Mouse (Mus musculus) cerebellum, adult 2 months (tissue): ENCODE results near the gene Ptgis. TPM values are rescaled to one million over a fixed set of nuclear protein-coding genes. Genes with fewer than 3 reads are reported as not detected.
"Not testable (repeated sequence)": the region's sequence is repeated elsewhere in the genome, so short reads cannot be mapped to it uniquely, and the experiment has no call there.

Source experiments
- DNase-seq, 2 experiments: peaks; one replicate each; pipeline ENCODE4 v3.0.0; 2021
- H3K27ac ChIP-seq: fragments of 200-500 bp; 2 replicates; pipeline ENCODE4 v1.5.1; 2012; ENCODE audit warnings: low read length, control low read depth, inconsistent platforms; ENCODE audit not compliant: insufficient read depth
- H3K27me3 ChIP-seq: fragments of 200-500 bp; 2 replicates; pipeline ENCODE4 v1.6.1; 2012; ENCODE audit warnings: inconsistent platforms, mild to moderate bottlenecking, low read length, moderate library complexity; ENCODE audit not compliant: control insufficient read depth, insufficient read depth
- H3K4me1 ChIP-seq: fragments of 200-500 bp; 2 replicates; pipeline ENCODE4 v1.6.1; 2011; ENCODE audit warnings: low read length; ENCODE audit not compliant: control insufficient read depth, insufficient read depth
- H3K4me3 ChIP-seq: fragments of 200-500 bp; replicated peaks from 2 replicates; pipeline ENCODE3; 2011; ENCODE audit warnings: mild to moderate bottlenecking, low read depth, low read length, control low read depth; ENCODE audit not compliant: insufficient read depth
- CTCF ChIP-seq: fragments of 200-500 bp; IDR thresholded peaks from 2 replicates; pipeline ENCODE4 v1.5.1; 2011; ENCODE audit warnings: low read depth, mild to moderate bottlenecking, control low read depth, low read length, moderate library complexity, borderline replicate concordance; ENCODE audit not compliant: insufficient read depth
- POLR2A ChIP-seq: fragments of 200-500 bp; IDR thresholded peaks from 2 replicates; pipeline ENCODE4 v1.6.1; 2011; ENCODE audit warnings: low read length, control low read depth, borderline replicate concordance; ENCODE audit not compliant: insufficient read depth
- WGBS: fragments of 180-500 bp; shearing (Covaris S2); methylation state at CpG from one replicate; pipeline ENCODE4 v1.1.7; 2018; 5-methylcytosine and 5-hydroxymethylcytosine counted together
- polyA plus RNA-seq: library from polyadenylated mRNA; depleted of rRNA; stranded (reverse); fragments of >200 nt; gene quantifications from 2 replicates; pipeline ENCODE4 v1.2.3, GENCODE M21; 2012

Gene Ptgis
- polyA plus RNA-seq, 1 experiment = 2.0 TPM

DNA sequence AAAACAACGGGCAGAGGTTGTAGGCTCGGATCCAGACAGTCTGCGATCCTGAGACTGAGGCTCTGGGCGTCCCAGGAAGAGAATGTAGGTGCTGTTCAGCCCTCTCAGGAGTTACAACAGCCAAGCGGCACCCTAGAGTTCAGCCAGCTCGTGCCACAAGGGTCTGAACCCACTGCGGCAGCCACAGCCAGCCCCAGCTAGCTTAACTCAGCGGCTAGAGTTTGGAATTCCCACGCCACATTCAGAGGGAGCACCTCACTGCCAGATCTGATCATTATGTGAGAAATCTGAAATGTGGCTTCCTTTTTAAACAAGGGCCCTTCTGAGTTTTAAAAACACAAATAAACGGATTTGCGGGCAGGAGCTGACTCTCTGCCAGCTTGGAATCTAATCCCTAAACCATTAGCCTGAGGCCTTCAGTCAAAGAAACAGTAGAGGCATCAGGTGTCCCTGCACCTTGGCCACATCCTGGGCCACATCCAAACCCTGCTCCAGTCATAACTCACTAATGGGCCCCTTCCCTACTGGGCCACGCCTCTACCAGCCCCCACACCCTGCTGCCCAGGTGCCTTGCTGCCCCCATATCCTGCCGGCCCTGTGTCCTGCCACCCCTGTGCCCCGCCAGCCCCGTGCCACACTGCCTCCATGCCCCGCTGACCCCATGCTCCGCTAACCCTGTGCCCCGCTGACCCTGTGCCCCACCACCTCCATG, 34.3 kb downstream of the Ptgis start:
- no peak for DNase-seq
- H3K4me1 ChIP-seq = peaks cover 10% of the 10 kb centered on the region
- TF ChIP-seq CTCF (no peak), POLR2A (no peak)
- no peak overlapping the region for H3K4me3 ChIP-seq
- H3K27ac ChIP-seq = no peak overlapping the region
- no peaks in the 10 kb centered on the region for H3K27me3 ChIP-seq
- WGBS = 87% methylated on average over 18 of the region's 18 CpGs

GRCm38 (mm10) chr2:167204686-167205085, 35.7 kb downstream of the Ptgis start:
- H3K4me1 ChIP-seq, DNase-seq, H3K27ac ChIP-seq, H3K4me3 ChIP-seq, H3K27me3 ChIP-seq: not testable (repeated sequence)
- WGBS = 89% methylated on average over 5 of the region's 5 CpGs

- TF ChIP-seq CTCF (no peak; the same call in 1 of the 2 replicates), POLR2A (no peak)
- DNase-seq = no peak
- WGBS = 81% methylated on average over 7 of the region's 7 CpGs
These were observed 36.8 kb downstream of the Ptgis start for GRCm38 (mm10) chr2:167203505-167204166.

GRCm38 (mm10) chr2:167201463-167202291, 38.7 kb downstream of the Ptgis start:
- no peak for TF ChIP-seq CTCF
- TF ChIP-seq POLR2A = no peak
- Histone ChIP-seq H3K4me1 (no peaks in the 10 kb centered on the region; the same call in 1 of the 2 replicates), H3K27me3 (no peaks in the 10 kb centered on the region; the same call in 1 of the 2 replicates), H3K4me3 (no peak overlapping the region), H3K27ac (no peak overlapping the region)
- DNase-seq = no peak
- WGBS = 33% methylated on average over 16 of the region's 16 CpGs

More at GRCm38 (mm10) chr2:167203505-167204166, 36.8 kb downstream of the Ptgis start:
- Histone ChIP-seq H3K27me3 (no peaks in the 10 kb centered on the region), H3K4me3 (no peak overlapping the region), H3K4me1 (no peaks in the 10 kb centered on the region; the same call in 1 of the 2 replicates), H3K27ac (no peak overlapping the region)

GRCm38 (mm10) chr2:167198660-167199427, 41.6 kb downstream of the Ptgis start:
- Histone ChIP-seq H3K27me3 (no peaks in the 10 kb centered on the region; the same call in 1 of the 2 replicates), H3K4me1 (no peaks in the 10 kb centered on the region; the same call in 1 of the 2 replicates), H3K27ac (no peak overlapping the region), H3K4me3 (no peak overlapping the region)
- TF ChIP-seq CTCF = no peak
- no peak for TF ChIP-seq POLR2A
- 54% methylated on average over 13 of the region's 13 CpGs for WGBS
- DNase-seq = no peak

- Histone ChIP-seq H3K27ac (no peak overlapping the region), H3K4me1 (peaks cover 4% of the 10 kb centered on the region), H3K27me3 (no peaks in the 10 kb centered on the region; the same call in 1 of the 2 replicates), H3K4me3 (no peak overlapping the region)
- DNase-seq = no peak
- no peak for TF ChIP-seq CTCF
- TF ChIP-seq POLR2A = no peak
- 89% methylated on average over 3 of the region's 3 CpGs for WGBS
These were observed 47.0 kb downstream of the Ptgis start for GRCm38 (mm10) chr2:167193361-167193760.

- 0 out of 2 replicates have a peak, but pooled peaks have one; percentile 10 for TF ChIP-seq POLR2A
- TF ChIP-seq CTCF = peak; percentile 54
- peaks cover 4% of the 10 kb centered on the region for H3K4me1 ChIP-seq
- peak within 1 kb of the TSS; percentile 51 for H3K4me3 ChIP-seq
- H3K27ac ChIP-seq = no peak within 1 kb of the TSS
- H3K27me3 ChIP-seq = no peaks in the 10 kb centered on the region; the same call in 1 of the 2 replicates
- WGBS = under 1% methylated on average over 41 of the region's 41 CpGs
- peak; percentile 62 to 70 for DNase-seq
These were observed 50.4 kb downstream of the Ptgis start, which contains the start of gene Kcnb1 for GRCm38 (mm10) chr2:167190076-167190399. Gene Kcnb1 (minus strand): TSS chr2:167190155.
